Comparison of ENCODE assay signal across 8 mouse cellular contexts in the genomic region with DNA sequence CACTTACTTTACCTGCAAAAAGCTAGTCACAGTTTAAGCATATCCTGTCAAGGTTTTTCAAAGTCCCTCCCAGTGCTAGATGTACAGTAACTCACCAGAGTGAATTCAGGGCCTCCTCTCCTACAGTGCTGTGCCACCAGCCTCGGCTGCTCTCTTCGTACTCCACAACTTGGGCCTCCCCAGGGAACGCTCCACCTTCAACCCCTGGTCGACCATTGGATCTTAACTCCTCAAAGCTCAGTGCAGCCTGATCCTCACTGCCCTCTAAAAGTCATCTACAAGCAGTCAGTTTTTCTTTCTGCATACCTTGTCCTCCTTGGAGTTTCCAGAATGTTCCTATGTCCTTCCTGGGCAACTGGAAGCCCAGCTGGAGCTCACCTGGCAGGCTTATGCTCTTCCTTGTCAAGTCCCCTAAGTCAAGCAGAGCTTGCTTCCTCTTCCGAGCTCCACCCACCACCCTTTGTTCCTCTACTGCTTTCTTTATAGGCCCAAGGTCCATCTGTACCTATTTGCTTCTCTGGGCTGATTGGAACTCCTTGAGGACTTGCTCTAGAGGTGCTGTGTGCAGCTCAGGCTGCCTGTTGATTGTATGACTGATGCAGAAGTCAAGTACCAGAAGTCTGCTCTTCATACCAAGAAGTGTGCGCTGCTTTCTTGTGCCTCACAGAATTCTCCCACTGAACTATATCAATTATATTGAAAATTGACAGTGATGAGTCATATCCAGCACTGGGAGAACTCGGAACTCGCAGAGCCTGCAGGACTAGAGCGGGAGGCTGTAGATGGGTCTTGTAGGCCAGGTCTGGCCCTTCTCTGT.
DNase-seq lines count a peak whose midpoint lies in the region; ATAC-seq and TF ChIP-seq lines count a peak whose summit lies in the region.

No protein-coding gene starts in this region.

- H3K4me1 ChIP-seq in kidney, adult 2 months (ENCODE audit: control insufficient read depth, insufficient read depth, low read length), result peaks cover 45% of the 10 kb centered on the region

- 12% methylated on average over 9 of the region's 9 CpGs for WGBS in kidney, adult 2 months

- no peak for TF ChIP-seq CTCF in left cerebral cortex, adult 2 months (IDR thresholded peaks at IDR 0.05)
- TF ChIP-seq CTCF in kidney, adult 2 months (conservative IDR thresholded peaks at IDR 0.05; ENCODE audit: insufficient read depth, insufficient read length, low read depth, low read length), result no peak

- peak overlapping the region; percentile 90 for H3K4me3 ChIP-seq in left cerebral cortex, adult 2 months
- H3K4me3 ChIP-seq in kidney, adult 2 months (ENCODE audit: insufficient read depth, low read depth, low read length), result peak overlapping the region; percentile 79

- ATAC-seq in erythroid progenitor cell, adult 5-6 weeks (replicated peaks; ENCODE audit: low FRiP score, poor library complexity, severe bottlenecking), result peak; percentile 13

- TF ChIP-seq POLR2A in kidney, adult 2 months (IDR thresholded peaks at IDR 0.05; ENCODE audit: low read depth, low read length), result no peak

- no peaks in the 10 kb centered on the region for H3K36me3 ChIP-seq in kidney, adult 2 months (ENCODE audit: control insufficient read depth, insufficient read depth, low read length)
- peaks cover 9% of the 10 kb centered on the region for H3K36me3 ChIP-seq in splenic B cell, adult 2 months (ENCODE audit: control insufficient read depth, insufficient read depth, low read length, poor library complexity, severe bottlenecking)

- no peaks in the 10 kb centered on the region for H3K27me3 ChIP-seq in kidney, adult 2 months (replicated peaks; ENCODE audit: control insufficient read depth, insufficient read depth, low read length)
- H3K27me3 ChIP-seq in splenic B cell, adult 2 months (ENCODE audit: control insufficient read depth, insufficient read depth, low read length, poor library complexity, severe bottlenecking), result no peaks in the 10 kb centered on the region

- DNase-seq in left cerebral cortex, adult 2 months (ENCODE audit: extremely low spot score in 1 of 2, low spot score in 2 of 2), result no peak
- DNase-seq in left cerebral cortex, postnatal 14 days (ENCODE audit: low spot score in 2 of 2), result no peak
- peak; percentile 83 for DNase-seq in kidney, adult 2 months
- DNase-seq in lung, postnatal 10 days, result peak; percentile 47
- peak; percentile 85 for DNase-seq in splenic B cell, adult 2 months (ENCODE audit: low read depth, low spot score)
- DNase-seq in left cerebral cortex, adult 11 months (ENCODE audit: low spot score), result no peak
- DNase-seq in frontal cortex, postnatal 25 days (ENCODE audit: low spot score in 2 of 2), result no peak

- intact Hi-C loops in left cerebral cortex, adult 2 months (cut with DNase I), result no loop called here
- intact Hi-C loops in left cerebral cortex, postnatal 14 days (cut with DNase I), result no loop called here

- peak overlapping the region; percentile 99 for H3K27ac ChIP-seq in left cerebral cortex, adult 2 months
- peak overlapping the region; percentile 91 for H3K27ac ChIP-seq in kidney, adult 2 months (ENCODE audit: insufficient read depth, low read depth, low read length)

Comparison
In these comparisons a context has a peak if more than half of its experiments do, and no peak if none do; other contexts are left out.
1. DNase-seq: peak in kidney, adult 2 months (single experiment), lung, postnatal 10 days (single experiment) and splenic B cell, adult 2 months (single experiment); none in left cerebral cortex, adult 2 months (0 of 2), left cerebral cortex, postnatal 14 days (0 of 2), left cerebral cortex, adult 11 months (single experiment) and frontal cortex, postnatal 25 days (0 of 2).